Mouse (Mus musculus) heart, adult 2 months (tissue): Measurements from ENCODE around the gene Nlk.

Experiments used
- CTCF ChIP-seq: fragments of 200-600 bp; IDR thresholded peaks from 2 replicates; pipeline ENCODE4 v1.8.1; 2022; ENCODE audit warnings: antibody characterized with exemption, mild to moderate bottlenecking, moderate library complexity
- EP300 ChIP-seq: fragments of 200-500 bp; IDR thresholded peaks from 2 replicates; pipeline ENCODE4 v1.6.1; 2011; ENCODE audit warnings: low read depth, low read length, control low read depth; ENCODE audit not compliant: insufficient read depth
- POLR2A ChIP-seq: fragments of 200-500 bp; IDR thresholded peaks from 2 replicates; pipeline ENCODE4 v1.6.1; 2011; ENCODE audit warnings: mild to moderate bottlenecking, low read depth, low read length, control low read depth; ENCODE audit not compliant: insufficient read depth

- no peak for TF ChIP-seq CTCF
- TF ChIP-seq POLR2A = no peak
- TF ChIP-seq EP300 = no peak
These were observed 53.4 kb downstream of the Nlk start for GRCm38 (mm10) chr11:78643746-78644145.
